In the genomic region with DNA sequence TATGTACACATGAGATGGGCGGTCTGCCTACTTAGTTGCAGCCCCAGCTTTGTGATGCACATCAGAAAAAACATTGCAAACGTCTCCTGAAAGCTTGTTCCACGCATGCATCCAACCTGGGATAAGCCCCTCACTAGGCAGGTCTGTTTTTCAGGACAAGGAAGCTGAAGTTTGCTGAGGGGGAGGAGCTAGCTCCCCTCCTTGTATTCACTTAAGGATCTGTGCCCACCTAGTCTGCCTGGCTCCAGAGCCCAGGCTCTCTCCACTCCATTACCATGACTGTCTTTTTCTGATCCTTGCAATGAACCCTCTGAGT, we compare ENCODE assay signal across 15 mouse cellular contexts. TPM values are rescaled to one million over a fixed set of nuclear protein-coding genes. Genes with fewer than 3 reads are reported as not detected.
A peak's percentile ranks its signal among the peaks of the same experiment; 100 is the strongest.
DNase-seq lines count a peak whose midpoint lies in the region; ATAC-seq lines count a peak whose summit lies in the region.
"Had no signal": no experiment of that assay in that cellular context is flagged by ENCODE, and none has a peak within 500 bp of the region (broad histone marks: within the 10 kb centered on the region; RNA-seq: fewer than 3 reads in every experiment).

No protein-coding gene starts in this region.

- H3K4me2 ChIP-seq in hindbrain, embryonic 12.5 days (replicated peaks): no peak overlapping the region
- peak overlapping the region; percentile 8; the same call in 1 of the 2 replicates for H3K4me2 ChIP-seq in hindbrain, embryonic 15.5 days
- H3K4me2 ChIP-seq: intestine, embryonic 15.5 days; liver, embryonic 15.5 days had no signal

- DNase-seq in hindbrain, embryonic 10.5 days (ENCODE audit: low spot score): no peak
- DNase-seq in retina, postnatal 1 day: peak; percentile 26
- DNase-seq in retina, embryonic 14.5 days (ENCODE audit: low spot score): no peak
- DNase-seq in MN1 (ENCODE audit: low spot score): no peak
- no peak for DNase-seq in adrenal gland, adult 8-10 months
- DNase-seq: cerebellum, adult 18-20 months; heart, postnatal 10 days; thymus, adult 2 months had no signal

- H3K9me3 ChIP-seq in hindbrain, embryonic 10.5 days: no peaks in the 10 kb centered on the region
- no peaks in the 10 kb centered on the region for H3K9me3 ChIP-seq in hindbrain, embryonic 12.5 days (replicated peaks)
- H3K9me3 ChIP-seq in hindbrain, embryonic 15.5 days: no peaks in the 10 kb centered on the region
- H3K9me3 ChIP-seq: intestine, embryonic 15.5 days; liver, embryonic 15.5 days had no signal

- H3K27ac ChIP-seq in hindbrain, embryonic 10.5 days: peak overlapping the region; percentile 98
- H3K27ac ChIP-seq in hindbrain, embryonic 12.5 days: no peak overlapping the region
- peak overlapping the region; percentile 1; the same call in 1 of the 2 replicates for H3K27ac ChIP-seq in hindbrain, embryonic 15.5 days (replicated peaks)
- H3K27ac ChIP-seq: intestine, embryonic 15.5 days; kidney, postnatal 0 days; layer of hippocampus, adult 2 months; liver, embryonic 15.5 days had no signal

- H3K4me3 ChIP-seq in hindbrain, embryonic 10.5 days: peak overlapping the region; percentile 14; the same call in 1 of the 2 replicates
- no peak overlapping the region for H3K4me3 ChIP-seq in hindbrain, embryonic 12.5 days
- H3K4me3 ChIP-seq in hindbrain, embryonic 15.5 days: no peak overlapping the region
- H3K4me3 ChIP-seq: erythroblast, embryonic 14.5 days; intestine, embryonic 15.5 days; layer of hippocampus, adult 2 months; liver, embryonic 15.5 days had no signal

- H3K27me3 ChIP-seq in hindbrain, embryonic 10.5 days (ENCODE audit: insufficient read depth, poor library complexity, severe bottlenecking): peaks cover 3% of the 10 kb centered on the region; the same call in 1 of the 2 replicates
- H3K27me3 ChIP-seq in hindbrain, embryonic 12.5 days: no peaks in the 10 kb centered on the region
- H3K27me3 ChIP-seq in hindbrain, embryonic 15.5 days: 0 out of 2 replicates have a peak, but pooled peaks cover 5% of the 10 kb centered on the region

- no peak overlapping the region for H3K9ac ChIP-seq in hindbrain, embryonic 12.5 days
- no peak overlapping the region for H3K9ac ChIP-seq in hindbrain, embryonic 15.5 days
- H3K9ac ChIP-seq: intestine, embryonic 15.5 days; liver, embryonic 15.5 days had no signal

- no peaks in the 10 kb centered on the region for H3K36me3 ChIP-seq in hindbrain, embryonic 10.5 days
- H3K36me3 ChIP-seq in hindbrain, embryonic 12.5 days: no peaks in the 10 kb centered on the region
- H3K36me3 ChIP-seq in hindbrain, embryonic 15.5 days: no peaks in the 10 kb centered on the region
- H3K36me3 ChIP-seq: intestine, embryonic 15.5 days; liver, embryonic 15.5 days had no signal

- peaks cover 53% of the 10 kb centered on the region for H3K4me1 ChIP-seq in hindbrain, embryonic 10.5 days (replicated peaks)
- H3K4me1 ChIP-seq in hindbrain, embryonic 12.5 days: peaks cover 43% of the 10 kb centered on the region
- H3K4me1 ChIP-seq in hindbrain, embryonic 15.5 days (replicated peaks): peaks cover 56% of the 10 kb centered on the region

- no peak for ATAC-seq in hindbrain, embryonic 12.5 days (ENCODE audit: low FRiP score)
- ATAC-seq in hindbrain, embryonic 15.5 days (ENCODE audit: low FRiP score, low read depth): no peak
- ATAC-seq: intestine, embryonic 15.5 days had no signal

- WGBS in hindbrain, embryonic 10.5 days: 18% methylated on average over 3 of the region's 3 CpGs
- 25% methylated on average over 3 of the region's 3 CpGs for WGBS in hindbrain, embryonic 12.5 days
- WGBS in hindbrain, embryonic 15.5 days: 19% methylated on average over 3 of the region's 3 CpGs

RNA-seq across cellular contexts. Expression of a gene that starts 3.0 kb away (rescaled TPM):
- 18.5 and 19.0 TPM in 2 replicates for polyA plus RNA-seq in hindbrain, embryonic 10.5 days (2016; fragmentation: Nextera tagmentation; extraction: Ambion mirVana)
- polyA plus RNA-seq in hindbrain, embryonic 12.5 days (2016; fragmentation: Nextera tagmentation; extraction: Ambion mirVana): 17.8 and 18.2 TPM in 2 replicates
- polyA plus RNA-seq in hindbrain, embryonic 15.5 days (2015; fragmentation: Nextera tagmentation; extraction: Ambion mirVana): 9.2 and 10.0 TPM in 2 replicates
- 10 to 100 TPM; 14.8 to 66.9 (median 40.0) TPM for total RNA-seq in adrenal gland, adult 8-10 months (2022)
- polyA plus RNA-seq: erythroblast, embryonic 14.5 days had no signal
